Mouse (Mus musculus): ENCODE measurements around the gene Gcnt2.

DNA sequence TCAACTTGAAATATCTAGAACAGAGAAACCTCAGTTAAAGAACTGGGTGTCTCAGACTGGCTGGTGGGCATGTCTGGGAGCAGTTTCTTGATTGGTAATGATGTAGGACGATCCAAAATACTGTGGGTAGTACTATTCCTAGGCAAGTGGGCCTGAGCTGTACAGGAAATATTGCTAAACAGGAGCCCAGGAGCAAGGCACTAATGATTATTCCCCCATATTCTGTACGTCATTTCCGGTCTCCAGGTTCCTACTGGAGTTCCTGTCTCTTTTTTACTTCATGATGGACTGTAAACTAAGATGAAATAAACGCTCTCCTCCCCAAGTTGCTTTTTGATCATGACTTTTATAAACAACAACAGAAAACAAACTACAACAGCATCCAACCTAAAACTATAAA, 5.7 kb upstream of the Gcnt2 start:
- TF ChIP-seq CTCF (IDR thresholded peaks at IDR 0.05; ENCODE audit: low read depth) (no peak), EP300 (IDR thresholded peaks at IDR 0.05; ENCODE audit: low read depth) (no peak)
